Mouse (Mus musculus) bone marrow macrophage, adult 2 months (primary cell): ENCODE data around the gene 1700021F05Rik. TPM values are rescaled to one million over a fixed set of nuclear protein-coding genes. Genes with fewer than 3 reads are reported as not detected.

Source experiments
- H3K27ac ChIP-seq: 2 replicates; pipeline ENCODE4 v1.5.1; 2012; ENCODE audit warnings: low read depth, low read length; ENCODE audit not compliant: insufficient read depth
- H3K4me1 ChIP-seq: 2 replicates; pipeline ENCODE4 v1.6.1; 2012; ENCODE audit warnings: low read length; ENCODE audit not compliant: control insufficient read depth, insufficient read depth
- H3K4me3 ChIP-seq: 2 replicates; pipeline ENCODE4 v1.5.1; 2012; ENCODE audit warnings: mild to moderate bottlenecking, low read length, moderate library complexity; ENCODE audit not compliant: insufficient read depth
- CTCF ChIP-seq: IDR thresholded peaks from 2 replicates; pipeline ENCODE4 v1.5.1; 2012; ENCODE audit warnings: low read depth, mild to moderate bottlenecking, low read length, moderate library complexity
- POLR2A ChIP-seq: IDR thresholded peaks from 2 replicates; pipeline ENCODE4 v1.6.1; 2012; ENCODE audit warnings: mild to moderate bottlenecking, low read depth, low read length, borderline replicate concordance
- polyA plus RNA-seq: library from polyadenylated mRNA; stranded (reverse); fragments of >200 nt; gene quantifications from 2 replicates; pipeline ENCODE4 v1.2.4, GENCODE M21; 2012; ENCODE audit not compliant: missing spikeins, insufficient read depth, insufficient read length

The 1700021F05Rik gene
- polyA plus RNA-seq, 1 experiment = 29.8 TPM

DNA sequence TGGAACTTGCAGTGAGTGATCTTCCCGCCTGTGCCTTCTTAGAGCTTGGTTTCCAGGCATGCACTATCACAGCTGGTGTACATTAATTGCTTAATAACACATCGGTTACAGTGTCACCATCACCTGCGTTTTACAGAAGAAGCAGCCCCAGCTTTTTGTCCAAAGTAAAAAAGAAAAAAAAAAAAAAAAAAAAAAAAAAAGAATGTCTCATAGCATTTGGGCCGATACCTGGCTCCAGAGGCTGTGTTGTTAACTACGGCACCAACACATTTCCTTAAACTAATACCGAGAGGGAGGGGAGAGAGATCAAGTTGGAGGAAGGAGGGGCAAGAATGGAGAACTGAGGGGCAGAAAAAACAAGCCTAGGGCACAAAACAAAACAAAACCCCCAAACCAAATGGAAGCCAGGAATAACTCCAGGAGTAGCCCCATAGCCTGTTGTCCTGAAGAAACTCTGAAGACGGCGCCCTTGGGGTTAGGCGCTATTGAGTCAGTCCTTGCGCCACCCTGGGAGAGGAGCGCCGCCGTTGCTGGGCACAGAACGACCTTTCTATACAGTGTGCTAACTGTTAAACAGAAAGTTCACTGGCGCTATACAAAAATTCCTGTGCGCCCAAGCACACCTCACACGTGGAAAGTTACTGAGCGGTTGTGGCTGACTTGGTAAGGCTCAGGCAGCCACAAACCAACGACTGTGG is 36.7 kb upstream of the 1700021F05Rik start:
- Histone ChIP-seq H3K27ac (no peak overlapping the region), H3K4me3 (peak overlapping the region; percentile 34; the same call in 1 of the 2 replicates), H3K4me1 (no peaks in the 10 kb centered on the region)
- TF ChIP-seq CTCF (no peak), POLR2A (no peak)

DNA sequence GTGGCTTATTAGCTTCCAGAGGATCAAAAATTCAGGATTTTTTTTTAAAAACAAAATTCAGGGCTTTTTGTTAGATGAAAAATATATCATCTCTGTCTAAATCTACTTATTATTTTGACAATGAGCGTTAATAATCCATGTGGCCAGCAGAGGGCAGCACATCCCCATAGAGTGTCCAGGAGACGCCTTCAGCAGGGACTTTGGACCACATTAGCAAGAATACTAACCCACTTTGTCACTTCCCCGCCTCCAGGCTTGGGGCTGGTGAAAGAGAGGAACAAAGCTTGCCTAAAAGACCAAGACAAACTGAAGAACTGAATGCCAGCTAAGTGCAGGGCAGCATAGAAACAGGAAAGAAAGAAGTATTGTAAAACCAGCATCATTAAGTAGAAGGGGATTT is 34.2 kb upstream of the 1700021F05Rik start:
- no peak overlapping the region for H3K27ac ChIP-seq
- no peak overlapping the region for H3K4me3 ChIP-seq
- no peaks in the 10 kb centered on the region for H3K4me1 ChIP-seq
- peak; percentile 81 for TF ChIP-seq CTCF
- no peak for TF ChIP-seq POLR2A

DNA sequence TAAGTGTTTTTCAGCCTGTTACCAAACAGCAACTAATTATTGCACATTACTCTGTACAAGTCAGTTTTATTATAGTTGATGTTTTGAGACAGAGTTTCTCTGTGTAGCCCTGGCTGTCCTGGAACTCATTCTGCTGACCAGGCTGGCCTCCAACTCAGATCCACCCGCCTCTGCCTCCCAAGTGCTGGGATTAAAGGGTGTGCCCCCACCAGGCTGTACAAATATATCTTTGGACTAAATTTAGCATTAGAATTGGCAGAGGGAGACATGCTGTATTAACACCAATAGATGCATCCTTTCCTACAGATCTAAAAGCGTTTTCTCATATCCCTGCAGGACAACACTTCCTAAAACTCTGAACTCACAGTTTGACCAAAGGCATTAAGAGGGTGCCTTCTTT is 33.6 kb upstream of the 1700021F05Rik start:
- no peak overlapping the region for H3K4me3 ChIP-seq
- no peak overlapping the region for H3K27ac ChIP-seq
- no peaks in the 10 kb centered on the region for H3K4me1 ChIP-seq
- TF ChIP-seq CTCF (no peak), POLR2A (no peak)

DNA sequence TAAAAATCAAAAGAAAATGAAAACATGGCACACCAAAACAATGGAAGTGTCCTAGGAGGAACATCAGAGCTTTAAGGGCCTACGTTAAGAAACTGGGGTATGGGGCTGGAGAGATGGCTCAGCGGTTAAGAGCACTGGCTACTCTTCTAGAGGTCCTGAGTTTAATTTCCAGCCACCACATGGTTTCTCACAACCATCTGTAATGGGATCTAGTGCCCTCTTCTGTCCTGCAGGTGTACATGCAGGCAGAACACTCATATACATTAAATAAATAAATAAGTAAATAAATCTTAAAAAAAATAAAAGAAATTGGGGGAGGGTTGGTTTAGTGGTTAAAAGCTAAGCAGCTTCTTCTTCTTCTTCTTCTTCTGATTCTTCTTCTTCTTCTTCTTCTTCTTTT is 20.5 kb upstream of the 1700021F05Rik start:
- H3K4me3 ChIP-seq = no peak overlapping the region
- no peak overlapping the region for H3K27ac ChIP-seq
- TF ChIP-seq POLR2A = no peak
- TF ChIP-seq CTCF = no peak
- H3K4me1 ChIP-seq = no peaks in the 10 kb centered on the region

DNA sequence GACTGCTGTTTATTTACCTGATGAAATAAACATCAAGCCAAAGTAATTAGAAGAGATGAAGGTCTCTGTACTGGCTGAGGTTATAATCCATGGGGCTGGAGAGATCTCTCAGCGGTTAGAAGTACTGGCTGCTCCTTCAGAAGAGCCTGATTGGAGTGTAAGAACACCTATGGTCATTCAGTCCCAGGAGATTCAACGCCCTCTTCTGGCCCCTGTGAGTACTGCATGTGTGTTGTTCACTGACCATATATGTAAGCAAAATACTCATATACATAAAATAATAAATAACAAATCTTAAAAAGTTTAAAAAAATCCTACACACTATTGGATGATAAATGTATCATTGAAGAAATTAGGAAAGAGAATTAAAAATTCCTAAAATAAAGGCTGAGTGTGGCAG is 20.0 kb upstream of the 1700021F05Rik start:
- Histone ChIP-seq H3K27ac (no peak overlapping the region), H3K4me1 (no peaks in the 10 kb centered on the region), H3K4me3 (no peak overlapping the region)
- TF ChIP-seq POLR2A (no peak), CTCF (no peak)

DNA sequence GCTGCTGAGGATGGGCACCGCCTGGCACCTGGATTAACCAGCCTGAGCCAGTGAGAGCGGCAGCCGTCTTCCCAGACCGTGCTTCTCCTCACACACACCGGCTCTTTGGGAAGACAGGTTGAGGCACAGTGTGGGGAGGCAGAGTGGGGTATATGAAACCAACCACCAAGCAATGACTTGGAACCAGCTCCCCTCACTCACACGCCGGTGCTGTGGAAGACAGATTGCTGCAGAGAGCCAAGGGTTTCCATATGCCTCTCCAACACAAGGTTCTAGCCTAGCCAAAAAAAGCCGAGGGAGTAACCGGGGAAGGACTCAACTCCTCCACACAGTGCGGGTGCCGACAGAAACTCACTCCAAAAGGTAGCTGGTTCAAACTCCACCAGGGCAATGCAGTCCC is 18.5 kb upstream of the 1700021F05Rik start:
- H3K4me1 ChIP-seq = no peaks in the 10 kb centered on the region
- TF ChIP-seq CTCF = no peak
- no peak for TF ChIP-seq POLR2A
- H3K4me3 ChIP-seq = no peak overlapping the region
- no peak overlapping the region for H3K27ac ChIP-seq

DNA sequence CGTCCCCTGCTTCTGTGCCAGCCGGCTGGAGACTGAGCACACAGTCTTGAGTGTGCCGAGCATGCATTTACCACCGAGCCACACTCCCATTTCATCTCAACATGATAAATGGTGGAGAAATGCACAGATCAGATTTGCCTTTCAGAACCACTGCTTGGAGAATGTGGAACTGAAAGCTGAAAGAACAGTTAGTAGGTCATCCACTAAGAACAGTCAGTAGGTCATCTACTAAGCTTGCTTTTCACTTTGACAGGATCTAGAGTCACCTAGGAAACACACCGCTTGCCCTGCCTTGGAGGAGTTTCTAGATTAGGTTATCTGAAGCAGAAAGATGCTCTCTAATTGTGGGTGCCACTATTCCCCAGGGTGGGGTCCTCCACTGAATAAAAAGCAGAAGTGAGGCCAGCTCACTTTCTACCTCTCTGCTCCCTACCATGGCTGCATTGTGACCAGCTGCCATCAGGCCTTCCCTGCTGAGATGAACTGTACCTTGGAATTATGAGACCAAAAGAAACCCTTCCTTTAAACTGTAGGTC is 16.9 kb upstream of the 1700021F05Rik start:
- no peak for TF ChIP-seq POLR2A
- no peaks in the 10 kb centered on the region for H3K4me1 ChIP-seq
- no peak overlapping the region for H3K4me3 ChIP-seq
- no peak overlapping the region for H3K27ac ChIP-seq

DNA sequence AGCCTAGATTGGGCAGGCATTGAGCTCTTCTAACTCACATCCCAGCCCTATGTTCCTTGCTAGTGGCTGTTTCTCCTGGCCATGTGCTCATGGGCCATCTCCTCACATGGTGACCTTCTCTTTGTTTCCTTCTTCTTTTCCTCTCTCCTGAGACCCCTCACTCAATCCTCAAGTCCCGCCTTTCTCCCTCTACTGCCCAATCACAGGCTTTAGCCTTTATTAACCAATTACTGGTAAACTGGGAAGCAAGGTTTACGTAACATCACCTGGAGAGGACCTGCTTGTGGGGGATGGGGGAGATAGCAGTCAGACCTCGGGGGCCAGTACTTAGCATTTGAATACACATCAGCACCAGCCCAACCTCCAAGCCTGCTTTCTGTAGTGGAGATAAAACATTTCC is 10.6 kb upstream of the 1700021F05Rik start:
- no peaks in the 10 kb centered on the region for H3K4me1 ChIP-seq
- TF ChIP-seq POLR2A (no peak), CTCF (no peak)
- no peak overlapping the region for H3K4me3 ChIP-seq
- no peak overlapping the region for H3K27ac ChIP-seq

GRCm38 (mm10) chr10:43550923-43551322 is 10.1 kb upstream of the 1700021F05Rik start:
- TF ChIP-seq POLR2A (no peak), CTCF (no peak)
- H3K4me3 ChIP-seq = no peak overlapping the region
- no peaks in the 10 kb centered on the region for H3K4me1 ChIP-seq
- no peak overlapping the region for H3K27ac ChIP-seq

DNA sequence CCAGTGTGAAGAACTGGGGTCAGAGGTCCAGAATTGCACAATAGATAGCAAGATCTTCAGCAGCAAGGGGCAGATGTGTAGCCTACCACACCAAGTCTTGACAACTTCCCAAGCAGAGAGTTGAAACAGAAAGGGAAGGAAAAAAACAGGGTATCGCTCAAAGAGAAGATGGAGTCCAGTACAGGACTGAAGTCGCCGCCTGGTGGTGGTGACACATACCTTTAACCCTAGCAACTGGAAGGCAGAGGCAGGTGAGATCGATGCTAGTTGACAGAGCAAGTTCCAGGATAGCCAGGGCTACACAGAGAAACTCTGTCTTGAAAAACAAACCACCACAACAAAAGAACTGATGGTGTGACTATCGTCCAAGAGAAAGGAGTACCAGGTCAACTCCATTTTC is 8.6 kb upstream of the 1700021F05Rik start:
- Histone ChIP-seq H3K27ac (no peak overlapping the region), H3K4me3 (no peak overlapping the region), H3K4me1 (no peaks in the 10 kb centered on the region)
- no peak for TF ChIP-seq CTCF
- no peak for TF ChIP-seq POLR2A
